Mouse (Mus musculus) limb, embryonic 13.5 days (tissue): ENCODE results near the gene Rapgef4. TPM values are rescaled to one million over a fixed set of nuclear protein-coding genes. Genes with fewer than 3 reads are reported as not detected.

ENCODE experiments used
- ATAC-seq: fragments of 200-750 bp; cut with Nextera tagmentation; 2 replicates; pipeline ENCODE4 v1.8.0; 2017; ENCODE audit warnings: low read depth, moderate number of reproducible peaks, moderate TSS enrichment; ENCODE audit not compliant: low FRiP score
- H3K27ac ChIP-seq: fragments of 300-500 bp; sonication (generic); 2 replicates; pipeline ENCODE4 v1.5.1; 2015; ENCODE audit warnings: inconsistent platforms, mild to moderate bottlenecking, moderate library complexity
- H3K27me3 ChIP-seq: fragments of 300-500 bp; sonication (generic); 2 replicates; pipeline ENCODE4 v1.6.1; 2015; ENCODE audit warnings: mild to moderate bottlenecking, inconsistent platforms
- H3K36me3 ChIP-seq: fragments of 300-500 bp; sonication (generic); 2 replicates; pipeline ENCODE4 v1.6.1; 2015; ENCODE audit warnings: inconsistent platforms, mild to moderate bottlenecking, moderate library complexity
- H3K4me1 ChIP-seq: fragments of 300-500 bp; sonication (generic); 2 replicates; pipeline ENCODE4 v1.6.1; 2015; ENCODE audit warnings: inconsistent platforms
- H3K4me2 ChIP-seq: fragments of 300-500 bp; sonication (generic); replicated peaks from 2 replicates; pipeline ENCODE4 v1.6.1; 2015; ENCODE audit warnings: inconsistent platforms, mild to moderate bottlenecking, moderate library complexity
- H3K4me3 ChIP-seq: fragments of 300-500 bp; sonication (generic); 2 replicates; pipeline ENCODE4 v1.5.1; 2015; ENCODE audit warnings: moderate library complexity, mild to moderate bottlenecking, inconsistent platforms
- H3K9ac ChIP-seq: fragments of 300-500 bp; sonication (generic); 2 replicates; pipeline ENCODE4 v1.6.1; 2015; ENCODE audit warnings: mild to moderate bottlenecking, inconsistent platforms
- H3K9me3 ChIP-seq: fragments of 300-500 bp; sonication (generic); 2 replicates; pipeline ENCODE4 v1.6.1; 2016; ENCODE audit warnings: inconsistent platforms
- WGBS: fragments of 180-500 bp; shearing (Covaris S2); methylation state at CpG from one replicate; pipeline ENCODE4 v1.1.7; 2015; 5-methylcytosine and 5-hydroxymethylcytosine counted together
- polyA plus RNA-seq: library from polyadenylated mRNA; unstranded; fragments of >200 nt; fragmentation: Nextera tagmentation; extraction: Ambion mirVana; gene quantifications from 2 replicates; pipeline ENCODE4 v1.2.1, GENCODE M21; 2015

The Rapgef4 gene
- polyA plus RNA-seq, 1 experiment from 2014 or later: 2.3 TPM

- Histone ChIP-seq H3K9me3 (no peaks in the 10 kb centered on the region), H3K36me3 (no peaks in the 10 kb centered on the region), H3K9ac (no peak overlapping the region), H3K4me2 (no peak overlapping the region), H3K4me3 (no peak overlapping the region), H3K27me3 (no peaks in the 10 kb centered on the region), H3K27ac (no peak overlapping the region), H3K4me1 (peaks cover 12% of the 10 kb centered on the region; the same call in 1 of the 2 replicates)
- 43% methylated on average over 7 of the region's 7 CpGs for WGBS
- no peak for ATAC-seq
Measured at GRCm38 (mm10) chr2:72116103-72116502, 135.1 kb downstream of the Rapgef4 start.

- Histone ChIP-seq H3K4me2 (no peak overlapping the region), H3K9me3 (no peaks in the 10 kb centered on the region), H3K9ac (no peak overlapping the region), H3K36me3 (no peaks in the 10 kb centered on the region), H3K4me3 (no peak overlapping the region), H3K4me1 (peaks cover 8% of the 10 kb centered on the region; the same call in 1 of the 2 replicates), H3K27me3 (no peaks in the 10 kb centered on the region), H3K27ac (no peak overlapping the region)
- 64% methylated on average over 5 of the region's 5 CpGs for WGBS
- no peak for ATAC-seq
Measured at GRCm38 (mm10) chr2:72116698-72117097, 135.7 kb downstream of the Rapgef4 start.

DNA sequence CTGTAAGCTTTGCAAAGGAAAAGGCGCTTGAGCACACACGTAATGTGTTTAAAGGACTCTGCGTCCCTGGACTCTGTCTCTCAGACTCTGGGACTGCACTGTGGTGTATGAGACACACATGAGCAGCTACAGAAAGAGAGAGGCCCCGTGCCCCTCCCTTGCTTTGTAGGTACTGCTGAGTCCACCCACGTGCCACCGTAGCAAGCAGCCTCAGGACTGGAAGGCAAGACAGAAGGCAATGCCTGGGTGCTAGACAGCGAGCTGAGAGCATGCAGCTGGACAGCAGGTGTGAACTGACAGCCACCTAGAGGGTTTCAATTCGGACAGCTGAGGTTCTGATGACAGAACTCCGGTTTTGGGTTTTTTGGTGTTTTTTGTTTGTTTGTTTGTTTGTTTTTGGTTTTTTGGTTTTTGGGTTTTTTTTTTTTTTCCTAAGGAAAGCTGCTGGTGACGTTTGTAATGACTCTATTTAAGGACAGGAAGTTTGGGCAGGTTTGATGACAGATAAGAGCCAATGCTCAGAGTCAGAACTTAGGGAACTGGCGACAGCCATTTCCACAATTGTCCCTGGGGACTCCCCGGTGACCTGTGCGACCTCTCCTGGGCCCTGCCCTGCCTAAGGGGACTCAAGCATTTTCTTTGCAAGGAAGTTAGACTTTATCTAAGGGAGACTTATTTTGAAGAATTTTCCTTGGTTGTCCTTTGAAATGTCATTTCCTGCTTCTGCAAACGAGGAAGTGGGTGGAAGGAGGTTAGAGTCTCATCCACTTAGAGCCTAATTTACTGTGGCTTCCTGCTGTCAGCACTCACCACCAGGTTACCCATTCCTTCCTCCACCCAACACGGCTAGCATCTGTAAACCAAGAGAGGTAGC, 136.3 kb downstream of the Rapgef4 start:
- no peak overlapping the region for H3K4me3 ChIP-seq
- 43% methylated on average over 15 of the region's 15 CpGs for WGBS
- ATAC-seq: no peak
- H3K9ac ChIP-seq: no peak overlapping the region
- no peaks in the 10 kb centered on the region for H3K9me3 ChIP-seq
- H3K4me1 ChIP-seq: peaks cover 9% of the 10 kb centered on the region
- no peaks in the 10 kb centered on the region for H3K36me3 ChIP-seq
- no peak overlapping the region for H3K27ac ChIP-seq
- H3K4me2 ChIP-seq: no peak overlapping the region
- H3K27me3 ChIP-seq: no peaks in the 10 kb centered on the region

GRCm38 (mm10) chr2:72120211-72120610, 139.2 kb downstream of the Rapgef4 start:
- Histone ChIP-seq H3K4me1 (peaks cover 26% of the 10 kb centered on the region), H3K36me3 (no peaks in the 10 kb centered on the region), H3K9me3 (no peaks in the 10 kb centered on the region), H3K27me3 (no peaks in the 10 kb centered on the region), H3K4me2 (no peak overlapping the region), H3K9ac (no peak overlapping the region), H3K4me3 (no peak overlapping the region), H3K27ac (no peak overlapping the region)
- no peak for ATAC-seq
- 83% methylated on average over 6 of the region's 6 CpGs for WGBS

GRCm38 (mm10) chr2:72122410-72123223, 141.6 kb downstream of the Rapgef4 start:
- no peak for ATAC-seq
- Histone ChIP-seq H3K4me3 (no peak overlapping the region), H3K27ac (no peak overlapping the region), H3K36me3 (no peaks in the 10 kb centered on the region), H3K4me2 (peak overlapping the region; percentile 4; the same call in 1 of the 2 replicates), H3K4me1 (peaks cover 19% of the 10 kb centered on the region), H3K9me3 (no peaks in the 10 kb centered on the region), H3K27me3 (no peaks in the 10 kb centered on the region), H3K9ac (no peak overlapping the region)
- 78% methylated on average over 14 of the region's 14 CpGs for WGBS

GRCm38 (mm10) chr2:72123851-72124250, 142.8 kb downstream of the Rapgef4 start:
- Histone ChIP-seq H3K9me3 (no peaks in the 10 kb centered on the region), H3K4me2 (no peak overlapping the region), H3K9ac (no peak overlapping the region), H3K4me3 (no peak overlapping the region), H3K27ac (0 out of 2 replicates have a peak overlapping the region, but pooled peaks have one; percentile 28), H3K4me1 (peaks cover 19% of the 10 kb centered on the region), H3K36me3 (no peaks in the 10 kb centered on the region), H3K27me3 (no peaks in the 10 kb centered on the region)
- WGBS: 17% methylated on average over 5 of the region's 5 CpGs
- no peak for ATAC-seq

DNA sequence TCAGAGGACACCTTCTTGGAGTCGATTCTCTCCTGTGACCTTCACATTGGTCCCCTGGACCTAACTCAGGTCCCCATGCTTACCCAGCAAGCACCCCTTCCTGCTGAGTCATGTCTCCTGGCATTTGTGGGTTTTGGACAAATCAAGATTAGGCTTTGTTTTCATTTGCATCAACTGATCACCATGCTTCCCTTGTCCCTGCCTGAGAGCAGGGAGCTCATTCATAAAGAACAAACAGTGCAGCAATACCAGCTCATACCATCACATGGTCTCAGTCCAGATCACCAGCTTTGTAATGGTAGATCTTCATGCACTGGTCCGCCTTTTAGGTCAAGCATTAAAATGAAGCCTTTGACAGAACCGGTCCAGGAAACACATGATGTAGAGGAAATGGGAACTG, 144.7 kb downstream of the Rapgef4 start:
- no peak overlapping the region for H3K27ac ChIP-seq
- ATAC-seq: no peak
- H3K9ac ChIP-seq: no peak overlapping the region
- H3K4me2 ChIP-seq: no peak overlapping the region
- no peaks in the 10 kb centered on the region for H3K9me3 ChIP-seq
- 82% methylated on average over 3 of the region's 3 CpGs for WGBS
- no peak overlapping the region for H3K4me3 ChIP-seq
- peaks cover 19% of the 10 kb centered on the region for H3K4me1 ChIP-seq
- no peaks in the 10 kb centered on the region for H3K36me3 ChIP-seq
- H3K27me3 ChIP-seq: no peaks in the 10 kb centered on the region

DNA sequence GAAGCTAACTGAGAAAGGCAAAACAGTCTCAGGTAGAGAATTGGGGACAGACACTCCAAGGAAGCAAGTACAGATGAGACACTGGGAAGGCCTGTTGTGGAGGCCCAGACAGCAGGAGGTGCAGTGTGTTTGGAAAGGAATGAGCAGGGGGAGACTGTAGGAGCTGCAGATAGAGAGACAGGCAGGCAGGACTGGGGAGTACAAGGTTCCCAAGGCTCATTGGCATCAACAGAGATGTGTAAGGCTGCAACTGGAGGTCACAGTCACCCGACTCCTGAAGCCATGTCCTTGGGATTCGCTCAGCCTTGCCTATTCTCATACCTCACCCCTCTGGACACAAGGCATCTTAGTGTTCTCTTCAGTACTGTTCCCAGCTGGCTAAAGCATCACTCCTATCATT, 145.4 kb downstream of the Rapgef4 start:
- Histone ChIP-seq H3K4me1 (peaks cover 19% of the 10 kb centered on the region), H3K27ac (no peak overlapping the region), H3K9me3 (no peaks in the 10 kb centered on the region), H3K4me3 (no peak overlapping the region), H3K36me3 (no peaks in the 10 kb centered on the region), H3K27me3 (no peaks in the 10 kb centered on the region), H3K9ac (no peak overlapping the region), H3K4me2 (no peak overlapping the region)
- no peak for ATAC-seq
- WGBS: 92% methylated on average over 2 of the region's 2 CpGs

GRCm38 (mm10) chr2:72129612-72130311, 148.7 kb downstream of the Rapgef4 start:
- ATAC-seq: no peak
- 87% methylated on average over 8 of the region's 8 CpGs for WGBS
- no peaks in the 10 kb centered on the region for H3K36me3 ChIP-seq

DNA sequence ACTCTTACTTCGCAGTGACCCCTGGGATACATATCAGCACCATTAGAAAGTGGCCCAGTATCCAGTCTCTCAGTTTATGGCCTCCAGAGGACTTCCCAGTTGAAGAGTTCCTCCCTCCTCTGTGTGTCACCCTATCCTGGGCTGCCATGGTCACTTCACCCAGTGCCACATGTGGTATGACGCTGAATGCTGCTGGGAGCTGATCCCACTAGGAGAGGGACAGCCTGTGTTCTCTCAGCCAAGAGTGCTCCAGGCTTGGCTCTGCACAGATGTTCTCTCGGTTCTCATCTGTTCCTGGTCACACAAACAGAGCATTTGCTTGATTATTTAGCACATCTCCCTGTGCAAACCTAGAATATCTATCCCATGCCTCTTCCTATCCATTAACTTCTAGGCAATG, 151.2 kb downstream of the Rapgef4 start:
- H3K27me3 ChIP-seq: no peaks in the 10 kb centered on the region
- H3K4me1 ChIP-seq: peaks cover 11% of the 10 kb centered on the region; the same call in 1 of the 2 replicates
- H3K9me3 ChIP-seq: no peaks in the 10 kb centered on the region
- WGBS: 80% methylated on average over 3 of the region's 3 CpGs
- no peak for ATAC-seq
- H3K4me2 ChIP-seq: no peak overlapping the region
- H3K36me3 ChIP-seq: no peaks in the 10 kb centered on the region
- H3K4me3 ChIP-seq: no peak overlapping the region
- no peak overlapping the region for H3K9ac ChIP-seq
- no peak overlapping the region for H3K27ac ChIP-seq

More at GRCm38 (mm10) chr2:72129612-72130311, 148.7 kb downstream of the Rapgef4 start:
- H3K4me1 ChIP-seq: no peaks in the 10 kb centered on the region
- H3K4me3 ChIP-seq: no peak overlapping the region
- H3K9me3 ChIP-seq: no peaks in the 10 kb centered on the region
- H3K27me3 ChIP-seq: no peaks in the 10 kb centered on the region
- no peak overlapping the region for H3K9ac ChIP-seq
- no peak overlapping the region for H3K27ac ChIP-seq
- no peak overlapping the region for H3K4me2 ChIP-seq

DNA sequence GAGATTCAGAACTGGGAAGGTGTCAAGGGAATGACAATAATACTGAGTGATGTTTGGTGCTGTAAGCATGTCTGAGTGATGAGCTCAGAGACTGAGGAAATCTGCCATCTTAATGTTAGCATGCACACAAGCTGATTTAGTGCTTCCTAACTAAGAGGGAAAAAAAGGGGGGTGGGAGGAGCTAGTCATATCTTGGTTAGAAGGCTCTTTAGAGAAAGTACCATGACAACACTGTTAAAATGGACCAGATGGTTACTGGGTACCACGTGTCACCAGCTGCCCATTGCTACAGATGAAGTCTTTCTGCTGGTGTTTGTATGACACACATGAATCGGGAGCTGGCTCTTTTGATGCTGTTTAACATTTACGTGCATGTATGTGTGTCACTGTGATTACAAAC, 155.0 kb downstream of the Rapgef4 start:
- H3K27me3 ChIP-seq: no peaks in the 10 kb centered on the region
- WGBS: 59% methylated on average over 3 of the region's 3 CpGs

More for the DNA sequence above, 155.0 kb downstream of the Rapgef4 start:
- H3K4me3 ChIP-seq: no peak overlapping the region
- ATAC-seq: no peak
- H3K27ac ChIP-seq: no peak overlapping the region
- no peak overlapping the region for H3K9ac ChIP-seq
- H3K4me1 ChIP-seq: peaks cover 11% of the 10 kb centered on the region; the same call in 1 of the 2 replicates
- H3K4me2 ChIP-seq: no peak overlapping the region
- H3K36me3 ChIP-seq: no peaks in the 10 kb centered on the region
- no peaks in the 10 kb centered on the region for H3K9me3 ChIP-seq
